In genomic region chr4:126132636-126133264, GRCm38 (mm10) we compare ENCODE assay signal across 9 mouse cellular contexts. TPM values are rescaled to one million over a fixed set of nuclear protein-coding genes. Genes with fewer than 3 reads are reported as not detected.
DNase-seq lines count a peak whose midpoint lies in the region; ATAC-seq lines count a peak whose summit lies in the region.
"Had no signal": no experiment of that assay in that cellular context is flagged by ENCODE, and none has a peak within 500 bp of the region (broad histone marks: within the 10 kb centered on the region; RNA-seq: fewer than 3 reads in every experiment).

No protein-coding gene starts in this region.

- no peak for ATAC-seq in hindbrain, embryonic 11.5 days (ENCODE audit: low FRiP score)
- ATAC-seq in hindbrain, embryonic 15.5 days (ENCODE audit: low FRiP score, low read depth) = no peak

- DNase-seq in hindbrain, embryonic 10.5 days (ENCODE audit: low spot score) = no peak
- DNase-seq in hindbrain, embryonic 11.5 days (ENCODE audit: low spot score) = no peak
- DNase-seq in embryonic facial prominence, embryonic 10.5 days (ENCODE audit: low spot score) = no peak
- DNase-seq in lung, postnatal 10 days = peak; percentile 56
- no peak for DNase-seq in thymus, postnatal 36 days
- no peak for DNase-seq in ovary, postnatal 10 days (ENCODE audit: low spot score)

- H3K36me3 ChIP-seq in hindbrain, embryonic 10.5 days = peaks cover 92% of the 10 kb centered on the region
- H3K36me3 ChIP-seq in hindbrain, embryonic 11.5 days (ENCODE audit: control insufficient read depth, insufficient read depth, low read length) = 0 out of 2 replicates have a peak, but pooled peaks cover 2% of the 10 kb centered on the region
- peaks cover 91% of the 10 kb centered on the region for H3K36me3 ChIP-seq in embryonic facial prominence, embryonic 10.5 days (replicated peaks)
- H3K36me3 ChIP-seq in hindbrain, embryonic 15.5 days = peaks cover 49% of the 10 kb centered on the region

- H3K27ac ChIP-seq in hindbrain, embryonic 10.5 days = peak overlapping the region; percentile 68
- no peak overlapping the region for H3K27ac ChIP-seq in hindbrain, embryonic 11.5 days (ENCODE audit: low read depth, low read length)
- H3K27ac ChIP-seq in embryonic facial prominence, embryonic 10.5 days (replicated peaks) = peak overlapping the region; percentile 75
- H3K27ac ChIP-seq in hindbrain, embryonic 15.5 days (replicated peaks) = 0 out of 2 replicates have a peak overlapping the region, but pooled peaks have one; percentile 23

- no peak overlapping the region for H3K4me3 ChIP-seq in hindbrain, embryonic 10.5 days
- H3K4me3 ChIP-seq in hindbrain, embryonic 11.5 days (ENCODE audit: low read depth, low read length) = no peak overlapping the region
- H3K4me3 ChIP-seq in embryonic facial prominence, embryonic 10.5 days = no peak overlapping the region
- H3K4me3 ChIP-seq in hindbrain, embryonic 15.5 days = no peak overlapping the region
- H3K4me3 ChIP-seq: erythroblast, embryonic 14.5 days; liver, embryonic 15.5 days had no signal

- H3K4me2 ChIP-seq in hindbrain, embryonic 11.5 days (replicated peaks; ENCODE audit: low read depth, low read length) = no peak overlapping the region
- no peak overlapping the region for H3K4me2 ChIP-seq in hindbrain, embryonic 15.5 days
- H3K4me2 ChIP-seq: liver, embryonic 15.5 days had no signal

- H3K4me1 ChIP-seq in hindbrain, embryonic 10.5 days (replicated peaks) = peaks cover 39% of the 10 kb centered on the region
- H3K4me1 ChIP-seq in hindbrain, embryonic 11.5 days (replicated peaks; ENCODE audit: control insufficient read depth, insufficient read depth, low read length) = peaks cover 4% of the 10 kb centered on the region
- peaks cover 46% of the 10 kb centered on the region for H3K4me1 ChIP-seq in embryonic facial prominence, embryonic 10.5 days
- peaks cover 23% of the 10 kb centered on the region for H3K4me1 ChIP-seq in hindbrain, embryonic 15.5 days (replicated peaks)

- 76% methylated on average over 6 of the region's 6 CpGs for WGBS in hindbrain, embryonic 10.5 days
- 77% methylated on average over 6 of the region's 6 CpGs for WGBS in hindbrain, embryonic 11.5 days
- 81% methylated on average over 6 of the region's 6 CpGs for WGBS in embryonic facial prominence, embryonic 10.5 days
- 77% methylated on average over 6 of the region's 6 CpGs for WGBS in hindbrain, embryonic 15.5 days

- no peak overlapping the region for H3K9ac ChIP-seq in hindbrain, embryonic 11.5 days (ENCODE audit: low read depth, low read length)
- H3K9ac ChIP-seq in hindbrain, embryonic 15.5 days = no peak overlapping the region
- H3K9ac ChIP-seq: liver, embryonic 15.5 days had no signal

- no peaks in the 10 kb centered on the region for H3K27me3 ChIP-seq in hindbrain, embryonic 10.5 days (ENCODE audit: insufficient read depth, poor library complexity, severe bottlenecking)
- H3K27me3 ChIP-seq in hindbrain, embryonic 11.5 days (ENCODE audit: control insufficient read depth, insufficient read depth, low read length) = no peaks in the 10 kb centered on the region
- no peaks in the 10 kb centered on the region for H3K27me3 ChIP-seq in embryonic facial prominence, embryonic 10.5 days (replicated peaks; ENCODE audit: low read depth, poor library complexity, severe bottlenecking)
- no peaks in the 10 kb centered on the region for H3K27me3 ChIP-seq in hindbrain, embryonic 15.5 days
- H3K27me3 ChIP-seq: liver, embryonic 15.5 days had no signal

- no peaks in the 10 kb centered on the region for H3K9me3 ChIP-seq in hindbrain, embryonic 10.5 days
- H3K9me3 ChIP-seq in hindbrain, embryonic 11.5 days (ENCODE audit: control insufficient read depth, low read length) = no peaks in the 10 kb centered on the region
- H3K9me3 ChIP-seq in embryonic facial prominence, embryonic 10.5 days = no peaks in the 10 kb centered on the region
- H3K9me3 ChIP-seq in hindbrain, embryonic 15.5 days = no peaks in the 10 kb centered on the region
- H3K9me3 ChIP-seq: liver, embryonic 15.5 days had no signal

RNA-seq across cellular contexts. Expression of gene Eva1b, which starts 14.8 kb away (rescaled TPM):
- polyA plus RNA-seq in hindbrain, embryonic 10.5 days (2016; fragmentation: Nextera tagmentation; extraction: Ambion mirVana) = 29.8 and 35.3 TPM in 2 replicates
- polyA plus RNA-seq in hindbrain, embryonic 11.5 days (2014; fragmentation: Nextera tagmentation; extraction: Ambion mirVana) = 33.1 and 36.0 TPM in 2 replicates
- polyA plus RNA-seq in embryonic facial prominence, embryonic 10.5 days (2016; fragmentation: Nextera tagmentation; extraction: Ambion mirVana) = 37.1 and 38.9 TPM in 2 replicates
- polyA plus RNA-seq in hindbrain, embryonic 15.5 days (2015; fragmentation: Nextera tagmentation; extraction: Ambion mirVana) = 14.5 and 15.1 TPM in 2 replicates

RNA-seq across cellular contexts. Expression of gene Stk40, which starts 29.0 kb away (rescaled TPM):
- 46.9 and 47.2 TPM in 2 replicates for polyA plus RNA-seq in hindbrain, embryonic 10.5 days (2016; fragmentation: Nextera tagmentation; extraction: Ambion mirVana)
- 19.0 and 26.0 TPM in 2 replicates for polyA plus RNA-seq in hindbrain, embryonic 11.5 days (2014; fragmentation: Nextera tagmentation; extraction: Ambion mirVana)
- polyA plus RNA-seq in embryonic facial prominence, embryonic 10.5 days (2016; fragmentation: Nextera tagmentation; extraction: Ambion mirVana) = 43.8 and 44.5 TPM in 2 replicates
- 29.6 and 33.9 TPM in 2 replicates for polyA plus RNA-seq in hindbrain, embryonic 15.5 days (2015; fragmentation: Nextera tagmentation; extraction: Ambion mirVana)

RNA-seq across cellular contexts. Expression of gene Sh3d21, which starts 30.5 kb away (rescaled TPM):
- 1.3 and 2.3 TPM in 2 replicates for polyA plus RNA-seq in hindbrain, embryonic 10.5 days (2016; fragmentation: Nextera tagmentation; extraction: Ambion mirVana)
- 2.0 and 2.7 TPM in 2 replicates for polyA plus RNA-seq in hindbrain, embryonic 11.5 days (2014; fragmentation: Nextera tagmentation; extraction: Ambion mirVana)
- polyA plus RNA-seq in embryonic facial prominence, embryonic 10.5 days (2016; fragmentation: Nextera tagmentation; extraction: Ambion mirVana) = 2.0 and 3.1 TPM in 2 replicates
- polyA plus RNA-seq in hindbrain, embryonic 15.5 days (2015; fragmentation: Nextera tagmentation; extraction: Ambion mirVana) = 1.4 and 2.0 TPM in 2 replicates

RNA-seq across cellular contexts. Expression of gene Lsm10, which starts 36.3 kb away (rescaled TPM):
- polyA plus RNA-seq in hindbrain, embryonic 10.5 days (2016; fragmentation: Nextera tagmentation; extraction: Ambion mirVana) = 46.8 and 49.1 TPM in 2 replicates
- 44.1 and 45.5 TPM in 2 replicates for polyA plus RNA-seq in hindbrain, embryonic 11.5 days (2014; fragmentation: Nextera tagmentation; extraction: Ambion mirVana)
- 44.9 and 48.5 TPM in 2 replicates for polyA plus RNA-seq in embryonic facial prominence, embryonic 10.5 days (2016; fragmentation: Nextera tagmentation; extraction: Ambion mirVana)
- polyA plus RNA-seq in hindbrain, embryonic 15.5 days (2015; fragmentation: Nextera tagmentation; extraction: Ambion mirVana) = 45.8 and 50.3 TPM in 2 replicates
